Mouse (Mus musculus) naive thymus-derived CD4-positive, alpha-beta T cell, adult 2 months (primary cell): ENCODE results near the gene Cys1.
"Not testable (repeated sequence)": the region's sequence is repeated elsewhere in the genome, so short reads cannot be mapped to it uniquely, and the experiment has no call there.

Experiments used
- DNase-seq: peaks from one replicate; pipeline ENCODE4 v3.0.0-alpha.2; 2011; ENCODE audit warnings: low read depth

Cys1 gene

DNA sequence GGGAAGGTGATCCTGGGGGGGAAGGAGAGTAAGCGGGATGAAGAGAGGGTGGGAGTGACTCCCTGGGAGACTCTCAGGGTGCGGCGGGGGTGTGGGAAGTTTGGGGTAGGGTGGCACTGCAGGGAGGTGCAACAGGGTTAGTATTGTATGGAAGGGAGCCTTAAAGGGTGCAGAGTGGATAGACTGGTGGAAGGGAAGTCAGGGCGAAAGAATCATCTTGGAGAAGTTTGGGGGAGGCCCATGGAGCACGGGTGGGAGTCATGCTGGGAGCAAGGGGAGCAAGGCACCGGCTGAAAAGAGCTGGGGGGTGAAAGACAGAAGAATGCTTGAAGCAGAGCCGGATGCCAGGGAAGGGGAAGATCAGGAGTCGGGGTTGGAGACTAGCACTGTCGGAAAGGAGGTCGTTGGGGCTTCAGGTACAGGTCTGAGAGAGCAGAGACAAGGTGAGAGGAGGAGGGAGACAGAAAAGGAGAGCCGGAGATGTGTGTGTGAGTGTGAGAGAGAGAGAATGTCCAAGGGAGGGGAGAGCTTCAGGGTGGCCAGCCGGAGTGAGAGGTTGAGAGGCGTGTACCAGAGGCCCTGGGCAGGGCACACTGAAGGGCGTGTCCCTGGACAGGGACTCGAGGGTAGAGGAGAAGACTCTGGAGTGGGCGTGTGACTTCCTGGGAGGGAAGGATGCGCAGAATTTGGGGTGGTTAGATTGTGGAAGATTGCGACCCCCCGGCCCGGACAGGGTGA lies at the start of gene Cys1:
Gene Cys1, minus strand, starts transcription at position 528 of the 738 bp plus-strand sequence.
- no peak for DNase-seq

DNA sequence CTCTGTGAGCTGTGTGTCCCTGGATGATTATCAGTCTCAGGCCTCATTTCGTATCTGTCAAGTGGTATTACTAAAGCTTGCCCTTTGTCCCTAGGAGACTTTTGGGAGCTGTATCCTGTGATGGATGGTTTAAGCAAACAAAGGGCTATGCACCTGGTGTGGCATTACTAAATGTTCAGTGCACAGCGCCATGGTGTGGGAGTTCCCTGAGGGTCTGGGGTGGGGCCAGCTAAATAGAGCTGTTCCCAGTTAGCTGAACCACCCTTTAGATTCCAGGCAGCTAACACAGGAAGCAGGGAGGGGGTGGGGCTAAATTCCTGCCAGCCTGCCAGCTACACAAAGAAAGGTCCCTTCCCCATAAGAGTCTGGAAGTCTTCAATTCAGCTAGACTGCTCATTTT lies 42.8 kb upstream of the Cys1 start:
- DNase-seq: no peak

DNA sequence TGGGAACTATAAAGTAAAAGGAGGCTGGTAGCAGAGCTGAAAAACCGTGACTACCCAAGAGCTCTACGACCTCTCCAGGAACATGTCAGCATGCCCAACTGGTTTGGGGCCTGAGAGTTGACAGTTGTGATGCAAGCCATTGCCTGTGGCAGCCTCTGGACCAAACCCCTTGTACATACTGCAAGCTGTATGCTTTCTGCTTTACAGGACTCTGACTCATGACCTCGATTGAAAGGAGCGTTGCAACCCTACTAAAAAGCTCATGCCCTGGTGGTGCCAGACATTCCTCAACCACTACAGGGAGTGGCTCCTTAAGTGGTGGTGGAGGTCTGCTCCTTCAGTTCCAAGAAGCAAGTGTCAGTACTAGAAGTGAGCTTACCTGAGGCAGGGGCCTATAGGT lies 42.2 kb upstream of the Cys1 start:
- no peak for DNase-seq

DNA sequence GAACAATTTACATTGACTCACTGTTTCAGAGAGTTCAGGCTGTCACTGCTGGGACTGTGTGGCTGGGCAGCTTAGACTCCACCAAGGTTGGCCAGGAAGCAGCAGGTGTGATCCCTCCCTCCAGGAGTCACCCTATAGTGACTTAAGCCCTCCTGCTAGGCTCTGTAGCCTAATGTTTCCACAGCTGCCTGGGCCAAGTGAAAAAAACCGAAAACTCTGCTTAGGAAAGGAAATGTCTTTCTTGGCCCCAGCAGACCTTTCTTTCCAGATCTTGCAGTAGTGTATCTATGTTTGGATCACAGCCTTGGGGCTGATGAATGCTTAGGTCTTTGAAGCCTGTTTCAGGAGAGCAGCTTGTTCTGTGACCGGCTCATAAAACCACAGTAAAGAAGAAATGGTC lies 41.8 kb upstream of the Cys1 start:
- no peak for DNase-seq

DNA sequence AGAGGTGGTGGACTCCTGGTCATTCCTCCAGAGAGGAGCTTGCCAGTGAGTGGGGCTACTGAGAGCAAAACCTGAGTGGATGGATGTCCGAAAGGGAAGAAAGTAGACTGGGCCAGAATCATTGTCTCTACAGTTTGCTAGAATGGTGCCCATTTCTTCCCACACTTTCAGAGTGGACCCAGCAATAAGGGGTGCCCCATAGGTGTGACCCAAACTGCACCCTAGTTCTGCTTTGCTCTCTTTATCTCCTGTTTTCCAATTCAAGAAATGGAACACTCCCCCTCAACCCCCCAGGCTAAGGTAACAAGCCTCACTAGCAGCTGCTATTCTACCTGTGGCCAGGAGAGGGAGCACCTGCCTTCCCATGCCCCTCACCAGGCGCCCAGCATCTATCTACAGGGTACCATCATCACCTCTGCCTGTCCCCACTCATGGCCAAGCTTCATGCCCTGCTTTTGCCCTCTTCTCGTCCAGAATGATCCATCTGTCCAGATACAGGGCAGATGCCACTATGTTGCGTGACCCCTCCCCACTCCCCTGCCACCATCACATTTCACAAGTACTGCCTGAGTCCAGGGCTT lies 35.2 kb upstream of the Cys1 start:
- peak; percentile 56 for DNase-seq

DNA sequence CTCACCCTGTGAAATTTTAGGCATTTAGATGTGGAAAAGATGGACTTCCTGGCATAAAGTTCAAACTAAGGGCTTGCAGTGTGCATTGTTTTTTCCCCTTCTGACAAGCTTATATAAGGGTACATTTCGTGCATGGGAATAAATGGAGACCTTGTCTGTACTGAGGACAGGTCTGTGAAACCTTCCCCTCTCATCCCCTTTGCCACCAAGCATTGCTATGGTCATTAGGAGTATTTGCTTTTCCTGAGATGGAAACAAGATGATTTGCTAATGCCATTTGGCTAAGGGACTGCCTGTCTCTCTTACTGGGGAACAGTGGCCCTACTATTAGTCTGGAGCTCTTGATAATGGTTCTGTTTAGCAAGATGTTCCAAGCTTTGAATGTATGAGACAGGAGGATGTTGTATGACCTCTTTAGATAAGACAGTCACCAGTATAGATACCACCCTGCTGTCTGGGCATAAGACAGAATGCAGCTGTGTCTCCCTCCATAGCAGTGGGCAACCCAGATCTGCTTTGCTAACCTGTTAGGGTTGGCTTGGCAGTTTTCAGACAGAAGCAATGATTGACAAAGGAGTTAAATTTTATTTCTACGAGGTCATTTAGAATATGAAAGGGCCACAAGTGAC lies 33.8 kb upstream of the Cys1 start:
- no peak for DNase-seq

DNA sequence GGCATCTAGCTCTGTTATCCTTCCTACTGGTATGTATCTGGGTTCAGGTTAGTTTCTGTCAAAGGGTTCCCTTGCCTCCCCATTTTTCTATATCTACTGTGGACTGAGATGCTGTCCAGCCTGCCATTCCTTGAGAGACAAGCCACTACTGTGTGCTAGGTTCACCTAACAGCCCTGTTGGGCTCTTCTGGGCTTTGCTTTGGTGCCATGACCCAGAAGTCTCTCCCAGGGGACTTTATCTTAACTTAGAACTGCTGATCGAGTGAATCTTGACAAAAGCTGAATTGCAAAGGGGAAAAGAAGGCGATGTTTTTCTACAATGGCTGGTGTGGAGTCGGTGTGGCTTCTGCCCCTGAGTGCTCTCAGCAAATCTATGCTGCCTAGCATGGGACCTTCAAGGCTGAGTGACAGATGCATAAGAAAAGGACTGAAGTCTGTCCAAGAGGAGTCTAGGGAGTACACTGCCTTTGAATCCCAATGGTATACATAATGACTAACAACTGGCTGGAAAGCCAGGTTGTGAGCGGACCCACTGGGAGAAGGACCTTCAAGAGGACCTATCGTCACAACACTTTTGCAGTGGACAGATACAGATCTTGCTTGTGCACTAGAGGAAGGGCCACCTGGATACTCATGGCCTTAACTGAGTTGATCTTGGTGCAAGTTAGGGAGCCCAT lies 33.1 kb upstream of the Cys1 start:
- DNase-seq: no peak

DNA sequence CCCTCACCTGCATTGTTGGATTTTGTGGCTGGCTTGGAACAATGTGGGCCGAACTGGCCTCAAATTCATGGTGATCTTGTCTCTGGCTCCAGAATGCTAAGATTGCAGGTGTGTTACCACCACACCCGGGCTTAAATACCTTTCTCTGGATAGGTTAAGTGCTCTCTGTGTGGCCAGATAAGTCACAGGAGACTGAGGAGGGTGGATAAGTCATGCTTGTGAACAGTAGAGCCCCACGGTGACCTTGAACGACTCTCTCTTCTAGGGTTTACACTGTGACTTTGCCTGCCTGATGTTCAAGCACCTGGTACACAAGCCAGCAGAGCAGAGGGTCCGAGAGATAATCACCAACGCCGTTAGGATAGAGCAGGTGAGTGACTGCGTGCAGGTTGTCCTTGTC lies 30.8 kb upstream of the Cys1 start:
- no peak for DNase-seq

DNA sequence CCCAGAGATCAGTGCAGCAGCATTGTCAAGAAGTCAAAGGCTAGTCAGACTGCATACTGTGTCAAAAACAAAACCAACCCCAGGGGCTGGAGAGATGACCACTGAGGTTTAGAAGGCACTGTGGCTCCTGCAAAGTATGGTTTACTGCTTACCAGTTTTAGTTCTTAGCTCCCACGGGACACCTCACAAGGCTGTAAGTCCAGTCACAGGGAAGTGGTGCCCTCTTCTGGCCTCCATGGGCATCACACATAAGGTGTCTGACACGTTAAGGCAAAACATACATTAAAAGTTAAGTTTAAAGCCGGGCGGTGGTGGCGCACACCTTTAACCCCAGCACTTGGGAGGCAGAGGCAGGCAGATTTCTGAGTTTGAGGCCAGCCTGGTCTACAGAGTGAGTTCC lies 29.1 kb upstream of the Cys1 start:
- DNase-seq: peak; percentile 64

DNA sequence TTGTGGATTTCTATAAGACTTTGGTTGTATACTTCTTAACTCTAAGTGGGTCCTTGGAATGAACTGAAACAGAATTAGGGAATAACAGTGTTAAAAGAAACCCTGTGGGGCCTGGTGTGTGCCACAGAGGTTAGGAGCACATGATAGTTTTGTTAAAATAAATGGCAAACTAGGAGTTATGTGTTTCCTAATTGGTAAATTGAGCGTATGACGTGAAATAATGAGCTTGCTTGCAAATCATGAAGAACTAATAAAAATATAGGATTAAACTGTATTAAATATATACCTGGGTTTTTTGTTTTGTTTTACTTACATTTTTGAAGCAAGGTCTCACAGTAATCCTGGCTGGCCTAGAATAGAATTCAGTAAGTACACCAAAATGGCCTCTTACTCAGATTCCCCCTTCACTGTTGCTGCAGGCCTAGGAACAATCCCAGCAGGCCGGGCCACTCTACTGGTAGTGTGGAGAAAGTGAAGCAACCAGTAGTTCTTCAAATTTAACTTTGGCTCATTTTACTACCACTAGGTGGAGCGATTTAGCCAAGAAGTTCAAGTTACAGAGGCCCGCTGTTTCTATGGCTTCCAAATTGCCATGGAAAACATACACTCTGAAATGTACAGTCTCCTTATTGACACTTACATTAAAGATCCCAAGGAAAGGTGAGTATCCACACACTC lies 28.4 kb upstream of the Cys1 start:
- DNase-seq: peak; percentile 85

DNA sequence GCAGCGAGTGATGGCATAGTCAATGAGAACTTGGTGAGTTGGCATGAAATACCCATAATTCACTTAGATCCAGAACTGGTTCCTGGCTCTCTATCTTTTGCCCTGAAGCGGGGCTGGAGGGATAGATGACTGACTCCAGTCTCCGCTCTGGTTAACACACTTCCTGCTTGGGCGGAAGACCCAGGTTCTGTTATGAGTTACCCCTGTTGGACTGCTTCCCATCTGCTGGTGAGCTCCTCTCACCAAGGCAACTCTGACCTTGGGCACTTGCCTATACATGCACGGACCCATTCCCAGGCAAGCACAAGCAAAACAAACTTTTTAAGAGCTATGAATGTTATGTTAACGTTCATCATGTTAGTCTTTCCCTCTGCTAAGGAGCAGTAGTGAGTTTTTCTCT lies 27.8 kb upstream of the Cys1 start:
- peak; percentile 47 for DNase-seq

DNA sequence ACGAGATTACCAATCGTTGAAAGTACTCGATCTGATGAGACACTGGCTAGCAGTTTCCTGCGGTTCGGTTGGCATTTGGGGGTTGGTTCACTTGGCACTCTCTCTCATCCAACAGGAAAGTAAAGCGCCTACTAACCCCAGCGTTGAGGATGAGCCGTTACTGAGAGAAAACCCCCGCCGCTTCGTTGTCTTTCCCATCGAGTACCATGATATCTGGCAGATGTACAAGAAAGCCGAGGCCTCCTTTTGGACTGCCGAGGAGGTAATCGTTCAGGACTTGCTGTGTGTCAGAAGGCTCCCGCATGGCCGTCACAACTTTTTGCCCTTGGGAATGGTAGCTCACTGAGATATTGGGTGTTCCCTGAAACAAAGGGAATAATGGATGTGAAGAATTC lies 27.2 kb upstream of the Cys1 start:
- no peak for DNase-seq

DNA sequence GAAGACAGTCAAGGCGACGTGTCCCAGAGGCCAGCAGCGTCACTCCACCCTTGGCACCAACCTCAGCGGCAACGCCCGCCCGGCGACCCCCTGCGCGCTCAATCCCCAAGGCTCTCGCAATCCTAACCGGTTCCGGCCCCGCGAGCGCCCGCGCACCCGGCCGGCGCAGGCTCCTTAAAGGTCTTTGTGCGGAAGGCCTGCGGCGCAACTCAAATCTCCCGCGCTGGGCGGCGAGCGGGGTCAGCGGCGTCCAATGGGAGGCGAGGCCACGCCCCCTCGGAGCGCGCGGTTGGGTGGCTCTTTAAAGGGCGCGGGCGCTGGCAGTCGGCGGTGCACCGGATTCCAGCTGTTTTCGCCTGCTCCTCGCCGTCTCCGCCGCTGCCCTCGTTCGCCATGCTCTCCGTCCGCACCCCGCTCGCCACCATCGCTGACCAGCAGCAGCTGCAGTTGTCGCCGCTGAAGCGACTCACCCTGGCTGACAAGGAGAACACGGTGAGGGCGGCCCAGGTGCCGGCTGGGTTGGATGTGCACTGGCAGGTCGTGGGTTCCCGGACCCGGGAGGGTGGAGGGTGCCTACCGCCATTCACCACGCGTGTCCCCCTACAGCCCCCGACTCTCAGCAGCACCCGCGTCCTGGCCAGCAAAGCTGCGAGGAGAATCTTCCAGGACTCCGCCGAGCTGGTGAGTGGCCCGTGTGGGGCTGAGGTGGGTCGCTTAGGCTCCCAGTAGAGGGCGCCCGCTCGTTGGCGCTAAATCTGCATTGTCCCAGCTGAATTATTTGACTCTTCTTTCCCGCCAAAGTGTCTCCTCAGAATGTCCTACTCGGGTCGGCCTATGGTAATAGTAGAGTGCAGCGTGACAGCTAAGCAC lies 26.6 kb upstream of the Cys1 start, which contains the start of gene Rrm2:
Gene Rrm2, plus strand, starts transcription at position 288 of the 870 bp plus-strand sequence.
- DNase-seq: peak; percentile 96

DNA sequence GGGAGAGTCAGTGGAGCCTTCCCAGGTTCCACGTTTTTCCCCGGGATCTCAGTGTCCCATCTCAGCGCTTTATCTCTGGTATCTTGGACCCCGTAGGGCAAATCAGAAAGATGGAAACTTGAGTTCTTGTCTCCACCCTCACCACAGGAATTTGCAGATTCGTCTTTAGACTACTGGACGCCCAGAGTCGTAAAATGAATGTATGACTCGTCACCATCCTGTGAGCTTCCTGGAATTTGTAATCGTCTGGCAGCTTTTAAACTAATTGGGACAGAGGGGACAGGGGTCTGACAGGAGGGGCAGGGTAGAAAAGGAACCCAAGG lies 25.8 kb upstream of the Cys1 start:
- no peak for DNase-seq

DNA sequence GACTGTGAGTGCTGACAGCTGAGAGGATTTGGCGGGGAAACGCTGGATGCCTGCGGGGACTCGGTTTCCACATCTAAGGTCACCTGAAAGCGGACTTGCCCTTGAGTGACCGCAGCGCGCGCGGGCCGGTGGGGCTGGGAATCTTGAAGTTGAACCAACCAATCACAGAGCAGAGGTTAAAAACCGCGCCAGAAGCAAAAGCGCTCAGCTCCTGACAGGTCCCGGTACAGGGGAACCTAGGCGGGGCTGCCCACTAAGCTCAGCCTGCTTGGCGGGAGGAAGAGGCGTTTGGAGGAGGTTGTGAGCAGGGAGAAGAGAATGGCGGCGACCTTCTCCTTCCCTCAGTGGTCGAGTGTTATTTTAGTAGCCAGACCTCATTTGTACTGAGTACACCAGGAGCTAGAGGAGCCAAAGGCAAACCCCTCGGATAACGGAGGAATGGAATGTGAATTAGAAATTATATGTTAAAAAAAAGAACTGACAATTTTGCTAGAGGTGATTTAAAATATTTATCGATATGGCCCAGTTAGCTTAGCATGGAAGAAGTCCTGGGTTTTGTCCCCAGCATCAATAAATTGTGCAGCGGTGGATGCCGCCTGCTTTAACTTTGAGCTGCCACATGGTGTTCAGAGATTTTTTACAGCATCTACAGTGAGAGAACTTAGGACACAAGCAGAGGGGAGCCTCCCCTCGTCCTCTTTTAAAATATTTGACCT lies 25.3 kb upstream of the Cys1 start:
- peak; percentile 20 for DNase-seq

DNA sequence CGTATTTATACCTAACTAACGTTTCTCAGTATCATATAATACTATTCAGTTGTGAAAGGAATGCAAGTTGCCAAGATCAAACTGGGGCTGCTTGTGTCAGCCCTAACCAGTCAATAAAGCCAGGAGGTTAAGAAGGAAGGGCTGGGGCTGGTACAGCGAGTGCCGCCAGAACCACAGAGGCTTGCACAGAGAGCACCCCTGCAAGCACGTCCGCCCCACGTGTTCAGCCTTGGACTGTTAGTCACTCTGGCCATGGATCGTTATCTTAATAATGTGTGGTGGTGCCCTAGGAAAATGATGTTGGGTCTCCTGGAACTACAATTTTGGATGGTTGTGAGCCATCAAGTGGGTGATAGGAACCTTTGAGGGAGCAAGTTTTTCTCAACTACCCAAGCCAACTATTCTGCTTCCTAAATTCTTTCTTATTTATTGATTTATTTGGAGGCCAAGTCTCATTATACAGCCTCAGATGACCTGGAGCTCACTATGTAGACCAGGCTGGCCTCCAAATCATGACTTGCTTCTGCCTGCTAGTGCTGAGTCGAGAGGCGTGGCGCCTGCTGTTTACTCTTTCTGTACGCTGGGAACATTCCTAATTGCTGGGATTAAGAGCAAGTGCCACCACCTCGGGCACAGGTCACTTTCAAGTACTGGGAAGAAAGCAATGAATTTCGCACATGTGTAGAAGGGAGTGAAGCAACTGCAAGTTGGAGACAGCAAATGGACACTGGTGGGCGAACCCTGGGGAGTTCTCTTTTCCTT lies 24.1 kb upstream of the Cys1 start:
- DNase-seq: no peak

DNA sequence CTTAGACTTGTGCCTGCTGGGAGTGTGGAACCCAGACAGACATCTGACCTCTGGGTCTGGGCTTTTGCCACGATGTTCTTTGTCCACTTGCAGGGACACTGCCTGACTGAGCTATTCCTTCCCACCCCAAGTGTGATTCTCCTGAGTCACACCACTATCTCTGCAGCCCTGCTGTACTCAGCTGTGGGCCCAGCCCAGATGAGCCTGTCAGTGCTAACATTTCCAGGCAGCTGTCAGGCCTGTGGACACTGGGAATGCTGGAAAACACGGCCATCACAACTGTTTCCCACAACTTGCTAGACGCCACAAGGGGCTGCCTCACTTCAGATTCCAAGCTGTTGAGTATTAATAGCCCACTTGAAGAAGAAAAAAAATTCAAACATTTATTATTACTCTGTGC lies 21.4 kb upstream of the Cys1 start:
- DNase-seq: no peak

DNA sequence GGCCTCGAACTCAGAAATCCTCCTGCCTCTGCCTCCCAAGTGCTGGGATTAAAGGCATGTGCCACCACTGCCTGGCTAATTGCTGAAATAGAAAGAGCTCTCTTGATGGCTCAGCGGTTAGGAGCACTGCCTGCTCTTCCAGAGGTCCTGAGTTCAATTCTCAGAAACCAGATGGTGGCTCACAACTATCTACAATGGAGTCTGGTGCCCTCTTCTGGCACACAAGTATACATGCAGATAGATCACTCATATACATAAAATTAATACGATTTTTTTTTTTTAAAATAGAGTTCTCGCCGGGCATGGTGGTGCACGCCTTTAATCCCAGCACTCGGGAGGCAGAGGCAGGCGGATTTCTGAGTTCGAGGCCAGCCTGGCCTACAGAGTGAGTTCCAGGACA lies 20.0 kb upstream of the Cys1 start:
- DNase-seq: not testable (repeated sequence)

DNA sequence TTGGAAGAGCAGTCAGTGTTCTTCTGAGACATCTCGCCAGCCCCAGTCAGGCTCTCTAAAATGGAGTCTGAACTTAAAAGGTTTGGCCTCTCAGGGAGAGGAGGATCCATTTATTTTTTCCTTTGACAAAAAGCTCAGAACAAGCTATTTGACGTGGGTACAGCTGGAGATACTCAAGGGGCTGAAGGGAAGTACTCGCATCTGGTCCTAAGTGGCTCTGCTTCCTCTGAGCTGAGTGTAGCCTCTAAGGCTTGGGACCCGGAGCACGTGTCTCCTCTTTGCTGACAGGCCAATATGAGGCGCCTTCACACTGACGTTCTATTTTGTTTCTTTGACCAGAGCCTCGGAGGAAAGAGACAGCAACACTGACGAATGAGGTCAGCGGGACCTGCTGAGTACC lies 18.0 kb upstream of the Cys1 start:
- DNase-seq: no peak

DNA sequence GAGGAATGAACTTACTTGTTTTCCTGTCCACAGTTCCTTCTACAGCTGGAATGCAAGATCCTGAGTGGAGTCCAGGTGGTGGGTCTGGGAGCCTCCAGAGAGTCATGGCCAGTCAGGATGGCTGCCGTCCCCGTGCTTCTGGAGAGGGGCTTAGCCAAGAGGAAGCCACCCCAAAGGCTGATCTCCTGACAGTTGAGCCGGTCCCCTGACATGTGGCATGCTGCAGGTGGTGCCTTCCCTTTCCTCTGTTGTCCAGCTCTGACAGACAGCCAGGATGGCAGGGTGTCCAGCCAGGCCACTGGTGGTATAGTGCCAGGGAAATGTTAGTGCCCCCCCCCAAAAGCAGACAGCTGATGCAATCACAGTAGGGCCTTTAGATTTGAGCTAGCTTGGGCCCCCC lies 16.9 kb upstream of the Cys1 start:
- DNase-seq: no peak
